Mouse (Mus musculus): ENCODE measurements at regions not wholly inside any gene's neighbourhood (a gene's known extent, or its start where the extent isn't known, plus 50 kb on each side); places are given as distances from the start of the nearest gene placed in this dataset.

DNA sequence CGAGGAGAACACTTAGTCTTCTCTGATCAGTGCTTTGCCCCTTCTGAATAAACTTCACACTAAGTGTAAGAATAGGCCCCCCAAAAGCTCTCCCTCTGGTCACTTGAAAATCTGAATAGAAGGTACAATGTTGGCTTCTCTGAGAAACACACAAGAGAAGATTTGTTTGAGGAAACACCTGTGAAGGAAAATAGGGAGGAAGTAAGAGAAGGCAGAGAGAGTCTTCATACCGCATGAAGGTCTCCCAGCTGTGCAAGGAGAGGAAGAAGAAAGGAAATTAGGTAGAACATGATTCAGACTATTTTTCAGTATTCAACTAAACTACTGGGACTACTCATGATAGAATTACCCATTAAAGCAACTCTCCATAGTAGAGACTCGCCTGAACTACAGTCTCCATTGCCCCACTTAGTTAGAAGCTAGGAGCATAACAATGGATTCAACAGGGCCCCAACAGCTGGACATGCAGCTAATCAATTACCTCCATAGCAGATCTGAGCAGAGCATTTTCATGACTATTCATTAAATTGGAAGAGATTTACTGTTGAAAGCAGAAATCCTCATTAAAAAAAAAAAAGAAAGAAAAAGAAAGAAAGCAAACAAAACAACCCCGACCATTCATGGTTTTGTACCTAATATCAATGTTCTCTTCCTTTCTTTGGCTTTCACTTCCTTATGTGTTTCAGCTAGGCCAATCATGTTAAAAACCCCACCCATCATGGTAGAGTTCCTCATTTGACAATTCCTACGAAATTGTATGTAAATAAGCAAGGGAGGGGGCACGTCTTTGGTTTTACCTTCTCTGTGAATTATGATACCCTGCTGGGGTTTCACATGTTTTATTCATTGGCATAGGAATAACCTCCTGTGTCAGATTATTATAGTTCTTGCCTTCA is 1428.3 kb upstream of the A1bg start:
- no peak for DNase-seq (ENCODE audit: low read depth, low spot score)

DNA sequence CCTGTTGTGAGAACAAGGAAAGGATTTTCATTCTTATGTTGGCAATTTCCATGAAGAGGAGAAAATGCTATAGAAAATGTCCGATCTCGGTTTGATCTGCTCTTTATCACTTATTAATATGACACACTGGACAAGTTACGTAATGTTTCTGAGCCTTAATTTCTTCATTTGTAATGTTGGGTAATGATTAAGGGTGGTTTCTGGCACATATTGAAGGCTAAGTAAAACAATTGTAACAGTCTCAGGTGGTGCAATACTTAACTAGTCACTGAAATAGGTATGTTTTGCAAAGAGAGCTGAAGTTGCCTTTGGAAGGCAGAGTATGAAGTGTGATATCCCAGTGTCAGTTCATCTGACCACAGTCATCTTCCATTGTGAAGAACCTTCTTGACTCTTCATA is 1427.2 kb upstream of the A1bg start:
- no peak for DNase-seq (ENCODE audit: low read depth, low spot score)

DNA sequence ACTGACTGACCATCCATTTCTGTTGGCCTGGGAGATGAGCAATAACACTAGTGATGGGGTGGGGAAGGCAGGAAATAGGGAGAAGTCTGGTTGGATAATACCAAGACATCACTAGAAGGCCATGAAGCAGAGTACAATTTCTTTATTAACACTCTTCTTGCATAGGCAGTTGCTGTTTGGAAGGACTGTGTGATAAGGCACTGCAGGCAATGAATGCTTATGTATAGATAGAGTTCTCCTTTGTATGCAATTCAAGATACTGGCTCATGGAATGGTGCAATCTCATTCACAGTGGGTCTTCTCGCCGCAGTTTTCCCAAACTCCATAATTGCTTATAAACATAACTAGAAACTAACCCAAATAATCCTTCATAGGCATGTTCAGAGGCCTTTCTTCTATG is 1426.1 kb upstream of the A1bg start:
- no peak for DNase-seq (ENCODE audit: low read depth, low spot score)

DNA sequence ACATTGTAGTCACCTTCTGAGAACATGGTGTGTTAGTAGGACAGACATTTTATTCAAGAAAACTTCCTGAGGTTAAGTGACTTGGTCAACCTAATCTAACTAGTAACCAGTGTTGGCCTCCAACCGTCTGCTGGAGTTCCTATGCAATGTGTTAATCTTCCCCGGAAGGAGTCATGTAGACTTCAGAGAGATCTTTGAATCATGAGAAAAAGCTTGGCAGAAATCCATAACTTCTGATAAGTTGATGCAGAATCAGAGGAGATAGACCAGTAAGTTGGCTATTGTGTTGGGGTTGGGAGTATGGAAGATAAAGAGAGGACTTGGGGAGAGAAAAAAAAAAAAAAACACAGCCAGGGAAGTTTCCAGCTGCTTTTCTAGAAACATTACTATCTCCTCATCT is 1424.9 kb upstream of the A1bg start:
- DNase-seq (ENCODE audit: low read depth, low spot score): no peak

DNA sequence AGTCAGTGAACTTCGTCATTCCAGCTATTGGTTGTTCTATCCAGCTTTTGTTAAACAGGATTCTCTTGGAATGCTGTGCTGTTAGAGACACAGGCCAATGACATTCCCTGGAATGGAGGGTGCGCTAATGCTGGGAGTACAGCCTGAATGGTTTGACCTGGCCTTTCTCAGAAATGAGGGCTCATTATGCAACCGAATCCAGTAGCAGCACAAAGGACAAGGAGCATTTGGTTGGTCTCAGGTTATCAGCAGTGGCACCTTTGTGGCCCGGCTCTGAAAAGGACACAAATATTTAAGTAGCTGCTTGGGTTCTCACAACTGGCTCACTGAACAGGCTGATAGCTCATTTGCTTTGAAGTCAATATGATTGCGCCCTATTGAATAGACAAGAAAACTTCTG is 1423.1 kb upstream of the A1bg start:
- no peak for DNase-seq (ENCODE audit: low read depth, low spot score)

DNA sequence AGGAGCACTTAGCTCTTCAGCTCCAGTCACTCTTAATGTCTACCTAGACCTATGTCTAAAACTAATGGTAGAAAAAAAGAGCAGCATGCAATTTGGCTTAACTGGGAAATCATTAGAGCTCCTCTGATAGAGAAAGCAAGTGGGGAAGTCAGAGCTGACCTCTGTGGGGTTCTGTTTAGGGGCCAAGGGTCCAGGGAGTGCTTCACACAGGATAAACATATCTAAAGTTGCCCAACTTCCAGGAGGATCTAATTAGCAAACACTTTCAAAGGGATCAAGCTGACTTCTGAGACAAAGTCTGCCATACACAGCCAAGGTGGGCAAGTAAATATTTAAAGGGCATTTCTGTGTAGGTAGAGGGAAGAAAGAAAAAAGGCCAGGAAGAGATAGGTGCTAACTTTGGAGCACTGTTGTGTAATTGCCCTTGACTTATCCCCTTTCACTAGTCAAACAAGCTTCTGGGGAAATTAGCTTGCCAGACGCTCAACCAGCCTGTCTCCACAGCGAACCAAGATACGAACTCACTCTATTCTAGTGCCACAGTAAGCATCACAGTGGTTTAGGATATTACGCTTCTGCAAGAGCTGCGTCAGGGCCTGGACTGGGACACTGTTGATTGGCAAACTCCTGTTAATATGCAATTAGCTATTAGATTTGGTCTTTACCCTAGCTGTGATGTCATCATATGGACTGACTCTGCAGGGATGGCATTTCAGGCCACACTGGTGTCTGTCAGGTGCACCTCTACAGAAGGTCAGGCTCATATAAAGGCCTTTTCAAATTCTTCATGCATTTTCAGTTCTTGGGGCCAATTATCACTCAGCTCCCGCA is 1413.9 kb upstream of the A1bg start:
- no peak for DNase-seq (ENCODE audit: low read depth, low spot score)

DNA sequence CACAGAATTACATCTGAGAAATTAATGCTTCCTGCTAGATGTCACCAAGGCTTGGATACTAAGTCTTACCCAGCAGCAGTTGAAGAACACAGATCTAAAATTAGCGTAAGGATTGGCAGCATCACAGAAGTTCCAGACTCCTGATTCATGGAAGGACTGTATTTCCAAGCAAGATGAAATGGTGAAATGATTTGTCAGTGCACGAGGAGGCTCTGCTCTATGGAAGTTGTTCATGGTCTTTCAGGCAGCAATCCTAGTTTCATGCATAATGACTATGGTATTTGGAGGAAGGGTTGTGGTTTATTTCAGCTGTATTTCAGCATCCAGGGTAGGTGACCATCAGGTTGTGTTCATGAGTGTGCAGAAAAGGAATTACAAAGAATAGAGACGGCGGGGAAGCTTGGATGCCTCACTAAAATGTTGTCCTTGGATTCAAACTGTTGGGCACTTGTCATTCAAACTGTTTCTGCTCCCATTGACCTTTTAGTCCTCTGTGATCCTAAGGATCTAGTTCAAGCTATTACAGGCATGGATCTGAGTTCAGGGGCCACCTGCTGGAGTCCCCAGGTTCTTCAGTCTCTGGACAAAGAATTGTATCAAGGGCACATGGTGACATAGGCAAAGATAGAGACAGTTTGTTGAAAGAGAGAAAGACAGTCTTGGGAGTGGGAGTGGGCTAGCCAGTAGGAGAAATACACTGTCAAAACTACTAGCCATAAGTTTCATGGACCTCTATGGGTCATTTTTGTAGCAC is 1411.6 kb upstream of the A1bg start:
- no peak for DNase-seq (ENCODE audit: low read depth, low spot score)

DNA sequence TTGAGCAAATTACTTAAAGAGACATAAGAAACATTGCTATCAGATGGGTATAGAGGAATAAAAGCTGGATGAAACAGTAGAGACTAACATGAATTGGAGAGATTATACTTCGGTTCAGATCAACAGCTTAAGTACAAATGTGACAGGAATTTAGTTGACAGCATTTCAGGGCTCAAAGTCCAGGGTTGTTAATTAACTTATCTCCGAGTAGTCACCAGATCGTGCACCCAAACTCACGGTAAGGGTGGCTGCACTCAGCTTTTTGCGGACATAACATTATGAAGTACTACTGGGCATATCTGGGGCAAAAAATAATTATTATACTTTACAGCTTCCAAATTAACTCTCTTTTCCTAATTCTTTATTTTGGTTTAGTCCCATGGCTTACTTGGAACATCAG is 1409.3 kb upstream of the A1bg start:
- DNase-seq (ENCODE audit: low read depth, low spot score): no peak

DNA sequence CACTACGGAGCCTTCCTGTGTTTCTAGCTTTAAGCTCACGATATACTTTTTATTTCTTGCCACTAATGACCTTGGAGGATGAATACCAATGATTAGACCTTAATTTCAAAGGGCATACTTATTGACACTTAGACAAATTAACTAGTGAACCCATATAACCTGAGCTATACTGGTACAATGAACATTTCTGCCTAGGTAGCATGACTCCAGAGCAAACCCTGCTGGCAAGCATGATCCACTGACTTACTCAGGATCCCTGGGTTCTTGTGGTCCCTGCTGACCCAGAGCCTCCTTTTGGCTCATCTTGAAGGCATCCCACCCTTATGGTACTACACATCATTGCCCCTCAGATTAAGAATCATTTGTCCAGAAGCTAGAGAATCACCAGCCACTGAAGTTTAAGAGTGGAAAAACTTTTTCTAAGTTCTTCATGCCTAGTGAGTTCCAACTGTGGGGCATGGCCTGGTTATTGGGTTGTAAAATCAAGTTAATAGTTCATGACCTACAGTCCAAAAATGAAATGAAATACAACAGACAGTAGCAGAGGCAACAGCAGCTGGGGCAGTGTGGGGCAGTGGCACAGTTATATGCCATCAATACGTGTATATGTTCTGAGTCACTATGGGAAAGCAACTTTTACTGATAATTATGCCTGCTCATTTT is 1408.5 kb upstream of the A1bg start:
- no peak for DNase-seq (ENCODE audit: low read depth, low spot score)

DNA sequence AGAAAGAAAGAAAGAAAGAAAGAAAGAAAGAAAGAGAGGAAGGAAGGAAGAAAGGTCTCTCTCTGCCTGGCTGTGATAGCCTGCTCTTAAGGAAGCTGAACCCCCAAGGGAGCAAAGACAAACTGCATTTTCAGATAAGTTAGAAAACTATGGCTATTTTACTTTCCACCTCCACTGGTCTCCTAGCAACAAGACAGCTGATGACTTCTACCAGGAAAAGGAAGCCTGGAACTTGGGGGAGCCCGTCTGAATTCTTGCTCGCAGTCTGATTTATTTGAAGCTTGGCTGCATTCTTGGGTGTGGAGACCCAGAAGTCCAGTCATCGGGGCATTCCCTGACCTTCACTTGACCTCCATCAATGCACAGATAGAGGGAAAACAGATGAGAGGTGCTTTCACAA is 1406.1 kb upstream of the A1bg start:
- DNase-seq (ENCODE audit: low read depth, low spot score): no peak

DNA sequence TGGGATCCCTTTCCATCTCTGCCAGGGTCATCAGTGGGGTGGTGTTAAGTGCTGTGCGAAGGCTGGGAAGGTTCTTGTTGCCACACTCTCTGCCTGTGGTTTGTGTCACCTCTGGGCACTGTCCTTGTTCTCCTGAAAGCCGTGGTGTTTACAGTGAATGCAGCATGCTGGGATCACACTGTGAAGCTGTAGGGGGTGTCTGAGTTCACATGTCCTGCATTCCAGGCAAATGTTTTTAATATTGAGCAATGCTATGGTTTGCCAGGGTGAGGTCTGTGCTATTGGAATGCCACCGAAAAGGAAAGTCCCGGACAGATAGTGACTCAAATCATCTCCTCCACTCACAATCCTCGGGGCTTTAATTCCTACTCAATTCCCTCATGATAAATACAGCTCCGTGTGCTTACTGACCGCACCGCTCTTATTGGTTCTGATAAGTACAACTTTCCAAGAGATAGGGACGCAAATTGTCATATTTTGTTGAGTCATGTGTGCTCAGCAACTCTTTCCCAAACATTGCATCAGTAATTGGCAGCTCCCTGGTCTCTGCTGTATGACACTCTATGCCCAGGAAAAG is 1405.6 kb upstream of the A1bg start:
- DNase-seq (ENCODE audit: low read depth, low spot score): no peak

DNA sequence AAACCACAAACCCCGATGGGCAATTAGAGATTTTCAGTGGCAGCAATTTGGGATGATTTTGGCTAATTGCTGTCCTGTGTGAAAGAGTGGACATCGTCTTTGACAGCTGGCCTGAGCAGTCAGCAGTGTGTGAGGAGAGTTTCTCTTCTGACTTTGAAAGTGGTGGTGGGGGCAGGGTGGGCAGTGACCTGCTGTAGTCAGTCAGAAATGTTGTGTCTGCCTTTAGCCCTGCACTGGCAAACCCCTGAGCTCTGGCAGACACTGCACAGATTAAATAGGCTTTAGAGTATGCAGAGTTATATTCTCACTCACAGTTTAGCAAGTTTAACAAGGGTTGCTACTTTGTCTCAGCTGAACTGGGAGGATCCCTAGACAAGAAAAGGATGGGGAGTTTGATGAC is 1404.7 kb upstream of the A1bg start:
- no peak for DNase-seq (ENCODE audit: low read depth, low spot score)

DNA sequence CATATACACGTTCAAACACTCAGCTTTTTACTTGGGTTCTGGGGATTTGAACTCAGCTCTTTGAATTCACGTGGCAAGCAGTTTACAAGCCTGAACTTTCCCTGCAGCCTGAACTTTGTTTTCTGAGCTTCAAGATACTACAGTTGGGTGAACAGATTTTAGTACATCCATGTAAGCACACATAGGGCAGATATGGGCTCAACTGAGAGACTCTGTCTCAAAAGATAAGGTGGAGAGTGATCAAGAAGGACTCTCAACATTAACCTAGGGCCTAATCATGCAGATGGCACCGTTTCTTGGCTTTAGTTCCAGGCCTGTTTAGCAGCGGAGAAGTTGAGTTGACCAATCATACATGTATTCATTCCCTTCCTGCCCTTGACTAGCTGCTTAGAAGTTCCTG is 1403.7 kb upstream of the A1bg start:
- DNase-seq (ENCODE audit: low read depth, low spot score): no peak

DNA sequence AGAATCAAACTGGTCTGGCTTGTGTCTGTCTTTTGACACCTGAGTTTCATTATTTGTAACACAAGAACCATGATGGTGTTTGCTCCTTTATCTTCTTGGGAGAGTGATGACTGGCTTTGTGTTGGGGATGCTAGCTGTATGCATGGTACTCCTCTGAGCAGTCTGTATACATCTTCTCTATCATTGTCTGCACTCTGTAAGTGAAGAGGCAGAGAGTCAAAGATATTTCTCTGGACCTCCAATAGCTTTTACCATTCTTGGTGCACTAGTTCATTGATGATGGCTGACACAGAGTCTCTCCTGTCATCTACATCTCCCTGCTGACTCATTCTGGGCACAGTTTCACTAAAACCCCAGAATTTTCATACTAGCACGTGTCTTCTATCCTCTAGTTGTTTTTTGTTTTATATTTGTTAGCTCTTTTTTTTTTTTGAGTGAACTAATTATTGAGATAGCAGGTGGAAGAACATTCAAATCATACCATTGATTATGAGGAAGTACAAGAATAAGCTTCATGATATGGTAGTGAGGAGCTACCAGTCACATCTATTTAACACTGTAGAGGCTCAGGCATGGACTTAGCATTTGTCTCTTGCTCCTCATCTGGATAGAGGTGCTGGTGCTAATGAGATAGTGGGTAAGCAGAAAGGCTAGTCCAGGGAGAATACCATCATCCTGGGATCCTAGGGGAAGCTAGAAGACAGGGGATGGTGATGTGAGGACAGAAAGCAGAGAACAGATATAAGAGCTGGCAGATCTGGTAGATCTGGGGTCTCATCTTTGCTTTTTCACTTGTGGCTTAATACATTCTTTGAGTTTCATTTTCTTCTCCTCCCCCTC is 1402.9 kb upstream of the A1bg start:
- no peak for DNase-seq (ENCODE audit: low read depth, low spot score)

DNA sequence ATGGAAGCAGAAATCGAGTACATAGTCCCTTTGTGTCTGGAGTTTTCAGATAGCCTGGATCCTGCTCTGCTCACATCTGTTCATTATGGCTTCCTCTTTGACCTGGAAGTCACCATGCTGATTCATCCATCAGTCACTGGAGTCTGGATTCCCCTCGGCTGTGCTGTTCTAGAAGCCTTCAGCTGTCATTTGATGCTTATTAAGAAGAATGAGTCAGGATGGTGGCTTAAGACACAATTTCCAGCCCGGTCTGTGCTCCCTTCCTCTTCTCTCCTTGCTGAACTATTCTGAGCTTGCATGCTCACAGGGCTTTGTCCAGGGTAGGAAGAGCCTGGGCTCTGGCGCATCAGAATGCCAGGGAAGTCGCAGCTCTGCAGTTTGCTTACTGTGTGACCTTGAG is 1398.2 kb upstream of the A1bg start:
- no peak for DNase-seq (ENCODE audit: low read depth, low spot score)

DNA sequence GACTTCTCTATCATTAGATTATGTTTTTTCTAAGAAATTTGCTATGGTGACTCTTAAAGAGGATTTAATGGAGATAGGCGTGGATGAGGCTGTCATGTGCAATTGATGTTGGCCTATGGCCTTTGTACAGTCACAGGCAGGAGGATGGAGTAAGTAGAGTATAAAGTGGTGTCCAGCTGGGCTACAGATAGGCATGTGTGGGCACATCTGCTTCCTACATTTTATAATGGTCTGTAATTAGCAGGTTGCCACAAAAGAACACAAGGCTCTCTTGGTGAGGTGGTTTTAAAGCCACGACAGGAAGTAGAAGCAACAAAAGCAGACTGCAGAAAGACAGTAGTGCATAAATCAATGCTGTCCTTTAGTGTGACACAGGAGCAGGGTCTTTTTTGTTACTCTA is 1391.6 kb upstream of the A1bg start:
- no peak for DNase-seq (ENCODE audit: low read depth, low spot score)

DNA sequence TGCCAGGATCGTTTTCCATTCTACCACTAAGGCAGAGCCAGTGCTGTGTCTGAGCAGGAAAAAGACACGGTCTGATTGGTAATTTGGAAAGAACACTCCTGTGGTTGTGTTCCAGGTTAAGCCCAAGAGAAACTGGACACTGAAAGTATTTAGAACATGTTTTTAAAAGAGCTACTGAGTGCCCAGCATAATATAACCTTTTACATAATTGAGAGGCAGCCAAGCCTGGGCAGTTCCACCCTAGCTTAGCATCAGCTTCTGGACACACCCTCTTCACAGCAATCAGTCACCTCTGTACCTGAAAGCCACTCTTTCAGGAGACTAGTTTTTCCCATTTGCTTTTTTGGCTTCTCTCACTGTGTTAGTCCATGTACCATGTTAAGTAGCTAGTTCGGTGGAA is 1379.4 kb upstream of the A1bg start:
- no peak for DNase-seq (ENCODE audit: low read depth, low spot score)

DNA sequence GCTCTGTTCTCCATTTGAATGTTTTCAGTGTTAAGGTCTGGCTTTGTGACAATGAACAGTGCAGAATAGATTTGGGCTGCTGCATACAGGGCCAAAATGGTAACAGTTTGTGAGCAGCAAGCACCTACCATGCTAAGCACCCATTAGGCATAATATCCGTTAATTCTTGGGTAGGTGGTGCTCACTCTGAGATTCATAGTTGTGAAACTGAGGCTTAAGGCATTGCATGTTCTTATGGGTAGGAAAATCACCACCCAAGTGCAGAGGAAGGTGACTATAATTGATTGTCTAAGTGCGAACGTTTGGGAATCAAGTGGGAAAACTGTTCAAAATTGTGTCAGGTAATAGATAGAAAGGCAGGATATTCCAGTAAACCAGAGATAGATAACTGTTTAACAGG is 1378.8 kb upstream of the A1bg start:
- DNase-seq (ENCODE audit: low read depth, low spot score): no peak

DNA sequence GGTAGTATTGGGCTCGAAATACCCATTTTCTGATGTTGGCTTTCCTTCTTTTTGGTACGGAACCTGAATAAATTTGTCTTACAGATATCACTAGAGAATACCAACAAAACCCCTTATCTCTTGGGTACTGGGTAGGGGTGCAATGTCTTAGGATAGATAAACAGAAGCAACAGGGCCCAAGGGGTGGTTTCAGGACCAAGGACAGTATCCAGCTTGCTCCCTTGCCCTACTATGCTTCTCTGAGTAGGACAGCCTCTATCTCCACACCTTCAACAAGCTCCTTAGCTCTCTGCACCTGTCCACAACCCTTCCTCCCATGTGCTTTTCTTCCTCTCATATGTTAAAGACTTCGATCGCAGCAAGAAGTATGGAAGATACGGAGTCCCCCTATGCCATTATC is 1374.3 kb upstream of the A1bg start:
- no peak for DNase-seq (ENCODE audit: low read depth, low spot score)

DNA sequence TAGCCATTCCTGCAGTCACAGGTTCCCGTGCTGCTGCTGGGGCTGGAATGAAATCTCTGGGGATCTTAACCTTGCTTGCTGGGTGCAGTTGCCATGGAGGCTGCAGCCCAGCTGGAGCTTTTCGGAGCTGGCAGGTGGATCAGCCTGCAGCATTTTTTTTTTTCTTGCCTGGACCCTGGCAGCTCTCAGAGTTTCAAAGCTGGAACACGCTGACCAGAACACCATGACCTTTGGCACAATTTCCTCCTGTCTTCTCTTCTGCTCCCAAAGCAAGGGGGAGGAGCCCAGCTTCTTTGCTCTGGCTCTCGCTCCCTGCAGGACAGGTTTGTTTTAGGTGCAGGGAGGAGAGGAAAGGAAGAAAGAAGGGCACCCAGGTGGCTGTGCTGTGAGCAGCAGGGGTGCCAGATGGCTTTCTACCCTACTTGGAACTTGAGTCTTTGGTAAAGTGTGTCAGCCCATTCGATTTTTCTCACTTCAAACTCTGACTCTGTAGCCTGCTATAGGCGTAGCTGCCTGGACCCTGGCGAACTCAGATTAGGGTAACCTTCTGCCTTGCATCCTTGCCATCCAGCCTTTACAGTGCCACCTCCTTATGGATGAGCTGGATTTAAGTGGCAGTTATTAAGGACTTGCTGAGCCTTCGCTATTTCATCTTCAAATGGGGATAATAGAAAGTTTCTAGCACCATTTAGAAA is 1372.6 kb upstream of the A1bg start:
- no peak for DNase-seq (ENCODE audit: low read depth, low spot score)
